Mouse (Mus musculus) midbrain, embryonic 11.5 days (tissue): ENCODE results near the gene Rftn2. TPM values are rescaled to one million over a fixed set of nuclear protein-coding genes. Genes with fewer than 3 reads are reported as not detected.
"Not testable (repeated sequence)": the region's sequence is repeated elsewhere in the genome, so short reads cannot be mapped to it uniquely, and the experiment has no call there.

Source experiments
- ATAC-seq: fragments of 200-750 bp; cut with Nextera tagmentation; 2 replicates; pipeline ENCODE4 v1.8.0; 2017; ENCODE audit warnings: moderate TSS enrichment, moderate library complexity; ENCODE audit not compliant: low FRiP score
- DNase-seq: peaks from one replicate; pipeline ENCODE4 v3.0.0; 2015; ENCODE audit warnings: low spot score; ENCODE audit errors: missing footprints
- H3K27ac ChIP-seq: fragments of 300-500 bp; sonication (generic); 2 replicates; pipeline ENCODE4 v1.5.1; 2014; ENCODE audit warnings: low read depth, low read length
- H3K27me3 ChIP-seq: fragments of 300-500 bp; sonication (generic); 2 replicates; pipeline ENCODE4 v1.6.1; 2014; ENCODE audit warnings: mild to moderate bottlenecking, low read length, moderate library complexity, mixed read lengths; ENCODE audit not compliant: control insufficient read depth, insufficient read depth
- H3K36me3 ChIP-seq: fragments of 300-500 bp; sonication (generic); 2 replicates; pipeline ENCODE4 v1.6.1; 2014; ENCODE audit warnings: mild to moderate bottlenecking, low read length, moderate library complexity, mixed read lengths; ENCODE audit not compliant: control insufficient read depth, insufficient read depth
- H3K4me1 ChIP-seq: fragments of 300-500 bp; sonication (generic); 2 replicates; pipeline ENCODE4 v1.6.1; 2014; ENCODE audit warnings: low read length; ENCODE audit not compliant: control insufficient read depth, insufficient read depth
- H3K4me2 ChIP-seq: fragments of 300-500 bp; sonication (generic); 2 replicates; pipeline ENCODE4 v1.6.1; 2014; ENCODE audit warnings: mild to moderate bottlenecking, moderate library complexity
- H3K4me3 ChIP-seq: fragments of 300-500 bp; sonication (generic); 2 replicates; pipeline ENCODE4 v1.5.1; 2014; ENCODE audit warnings: low read depth, low read length
- H3K9ac ChIP-seq: fragments of 300-500 bp; sonication (generic); 2 replicates; pipeline ENCODE4 v1.6.1; 2014; ENCODE audit warnings: low read length
- H3K9me3 ChIP-seq: fragments of 300-500 bp; sonication (generic); 2 replicates; pipeline ENCODE4 v1.6.1; 2016; ENCODE audit warnings: low read length; ENCODE audit not compliant: control insufficient read depth
- WGBS: fragments of 180-500 bp; shearing (Covaris S2); extraction: QIAGEN DNeasy Blood & Tissue Kit; methylation state at CpG from one replicate; pipeline ENCODE4 v1.1.7; 2014; 5-methylcytosine and 5-hydroxymethylcytosine counted together
- polyA plus RNA-seq: library from polyadenylated mRNA; unstranded; fragments of >200 nt; fragmentation: Nextera tagmentation; extraction: Ambion mirVana; gene quantifications from 2 replicates; pipeline ENCODE4 v1.2.1, GENCODE M21; 2014

Gene Rftn2
- polyA plus RNA-seq, 1 experiment from 2014 or later = 7.3 TPM

DNA sequence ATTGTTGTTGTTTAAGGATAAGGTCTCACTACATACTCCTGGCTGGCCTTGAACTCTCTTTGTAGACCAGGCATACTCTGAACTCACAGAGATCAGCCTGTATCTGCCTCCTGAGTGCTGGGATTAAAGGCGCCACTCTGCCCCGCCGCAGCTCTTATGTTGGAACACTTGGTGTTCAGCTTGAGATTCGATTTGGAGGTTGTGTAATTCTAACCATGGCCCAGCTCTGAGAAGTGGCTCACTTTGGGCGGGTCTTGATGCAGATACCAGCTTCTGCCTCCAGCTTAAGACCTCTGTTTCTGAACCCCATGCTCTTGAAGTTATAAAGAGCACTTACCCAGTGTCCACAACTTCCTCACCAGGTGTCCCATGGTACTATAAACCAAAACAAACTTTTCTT, 96.9 kb downstream of the Rftn2 start:
- no peak overlapping the region for H3K4me3 ChIP-seq
- H3K36me3 ChIP-seq = no peaks in the 10 kb centered on the region
- DNase-seq = no peak
- H3K9ac ChIP-seq = no peak overlapping the region
- WGBS = 93% methylated on average over 5 of the region's 5 CpGs
- no peaks in the 10 kb centered on the region for H3K9me3 ChIP-seq
- no peaks in the 10 kb centered on the region for H3K27me3 ChIP-seq
- no peak for ATAC-seq
- H3K27ac ChIP-seq = no peak overlapping the region
- peaks cover 14% of the 10 kb centered on the region for H3K4me1 ChIP-seq
- H3K4me2 ChIP-seq = no peak overlapping the region

DNA sequence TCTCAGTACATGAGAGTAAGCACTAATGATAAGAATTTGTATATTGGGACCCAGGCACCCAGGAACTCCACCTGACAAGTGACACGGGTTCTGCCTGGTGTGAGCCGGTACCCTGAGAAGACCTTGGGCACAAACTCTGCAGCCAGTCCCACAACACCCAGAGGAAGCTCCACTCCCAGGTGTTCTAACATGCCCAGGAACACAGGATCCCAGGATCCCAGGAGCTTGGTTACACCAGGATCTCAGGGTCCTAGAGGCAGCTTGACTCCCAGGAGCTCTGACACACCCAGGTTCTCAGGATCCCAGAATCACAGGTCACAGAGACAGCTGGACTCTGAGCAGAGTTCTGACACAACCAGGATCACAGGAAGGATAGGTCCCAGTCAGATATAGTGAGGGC, 102.4 kb downstream of the Rftn2 start:
- H3K36me3 ChIP-seq, H3K4me1 ChIP-seq, ATAC-seq, H3K9ac ChIP-seq, H3K27ac ChIP-seq, H3K27me3 ChIP-seq, H3K9me3 ChIP-seq, H3K4me3 ChIP-seq, H3K4me2 ChIP-seq, DNase-seq: not testable (repeated sequence)
- WGBS = 100% methylated on average over 2 of the region's 2 CpGs

DNA sequence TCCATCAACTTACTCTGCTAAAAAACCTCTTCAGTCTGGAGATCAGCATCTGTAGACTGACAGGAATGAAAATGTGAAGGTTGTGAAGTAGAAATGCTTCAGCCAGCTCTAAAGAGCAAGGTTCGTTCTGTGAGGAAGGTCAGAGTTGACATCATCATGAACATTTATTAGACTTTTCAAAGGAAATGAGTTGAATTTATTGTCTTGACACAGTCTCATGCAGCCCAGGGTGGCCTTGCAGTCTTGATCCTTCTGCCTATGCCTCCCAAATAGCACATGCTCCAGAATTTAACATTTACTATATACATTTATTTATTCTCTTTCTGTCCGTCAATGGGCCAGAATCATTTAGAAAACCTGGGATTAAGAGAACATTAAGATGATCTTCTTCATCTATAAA, 103.0 kb downstream of the Rftn2 start:
- Histone ChIP-seq H3K4me1 (no peaks in the 10 kb centered on the region), H3K27ac (no peak overlapping the region), H3K4me2 (no peak overlapping the region), H3K36me3 (no peaks in the 10 kb centered on the region), H3K9ac (no peak overlapping the region), H3K4me3 (no peak overlapping the region), H3K27me3 (no peaks in the 10 kb centered on the region), H3K9me3 (no peaks in the 10 kb centered on the region)
- DNase-seq (no peak), ATAC-seq (no peak)
- 92% methylated on average over 2 of the region's 2 CpGs for WGBS

DNA sequence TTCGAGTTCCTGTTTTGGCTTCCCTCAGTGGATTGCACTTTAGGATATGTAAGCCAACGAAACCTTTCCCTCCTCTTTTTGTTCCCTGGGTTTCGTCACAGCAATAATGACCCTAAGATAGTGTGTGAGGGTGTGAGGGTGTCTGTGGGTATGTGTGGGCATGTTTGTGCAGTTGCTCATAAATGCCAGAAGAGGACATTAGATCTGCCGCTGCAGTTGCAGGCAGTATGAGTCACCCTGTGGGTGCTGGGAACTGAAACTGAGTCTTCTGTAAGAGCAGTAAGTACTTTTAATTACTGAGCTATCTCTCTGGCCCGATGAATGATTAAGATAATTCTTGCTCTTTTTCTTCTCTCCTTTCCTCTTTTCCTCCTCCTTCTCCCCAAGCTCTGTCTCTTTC, 103.5 kb downstream of the Rftn2 start:
- ATAC-seq (no peak), DNase-seq (no peak)
- Histone ChIP-seq H3K4me3 (no peak overlapping the region), H3K36me3 (no peaks in the 10 kb centered on the region), H3K4me1 (no peaks in the 10 kb centered on the region), H3K9me3 (no peaks in the 10 kb centered on the region), H3K27ac (no peak overlapping the region), H3K4me2 (no peak overlapping the region), H3K27me3 (no peaks in the 10 kb centered on the region), H3K9ac (no peak overlapping the region)
- 87% methylated on average over 5 of the region's 5 CpGs for WGBS

Other genes starting within 250 kb of the Rftn2 start
- 365 and 366 TPM in 2 replicates for gene Sf3b1, start 199.3 kb downstream of the Rftn2 start, polyA plus RNA-seq
- 33.8 and 38.3 TPM in 2 replicates for gene Coq10b, start 174.0 kb downstream of the Rftn2 start, polyA plus RNA-seq
- 517 and 525 TPM in 2 replicates for gene Hspe1, start 138.7 kb downstream of the Rftn2 start, polyA plus RNA-seq
- gene Hspd1, start 138.5 kb downstream of the Rftn2 start, polyA plus RNA-seq = 409 and 425 TPM in 2 replicates
- gene Mob4, start 95.6 kb downstream of the Rftn2 start, polyA plus RNA-seq = 148 and 177 TPM in 2 replicates
- gene Mars2, start 10.4 kb upstream of the Rftn2 start, polyA plus RNA-seq = 2.8 and 2.9 TPM in 2 replicates
- 0.33 TPM in 1 of 2 replicates, not detected in the other for gene Boll, start 136.7 kb upstream of the Rftn2 start, polyA plus RNA-seq
- gene Plcl1, start 179.1 kb upstream of the Rftn2 start, polyA plus RNA-seq = 1.7 TPM in 2 replicates